Mouse (Mus musculus): Measurements from ENCODE around the gene Ip6k3. TPM values are rescaled to one million over a fixed set of nuclear protein-coding genes. Genes with fewer than 3 reads are reported as not detected.

Gene Ip6k3
- polyA plus RNA-seq, 1 experiment from 2014 or later: 0.11 TPM

- Histone ChIP-seq H3K4me2 (no peak overlapping the region), H3K4me3 (ENCODE audit: low read depth, low read length) (no peak overlapping the region), H3K27me3 (replicated peaks; ENCODE audit: control insufficient read depth, insufficient read depth, low read length) (no peaks in the 10 kb centered on the region; the same call in 1 of the 2 replicates), H3K9me3 (ENCODE audit: control insufficient read depth, low read length) (no peaks in the 10 kb centered on the region), H3K27ac (ENCODE audit: low read depth, low read length) (0 out of 2 replicates have a peak overlapping the region, but pooled peaks have one; percentile 4), H3K36me3 (ENCODE audit: control insufficient read depth, insufficient read depth, low read length) (no peaks in the 10 kb centered on the region), H3K4me1 (replicated peaks; ENCODE audit: control insufficient read depth, insufficient read depth, low read length) (no peaks in the 10 kb centered on the region), H3K9ac (ENCODE audit: low read depth, low read length) (no peak overlapping the region)
- ATAC-seq (replicated peaks; ENCODE audit: low FRiP score): no peak
- DNase-seq (ENCODE audit: low spot score): no peak
- WGBS: 70% methylated on average over 11 of the region's 11 CpGs
Measured at GRCm38 (mm10) chr17:27169952-27170695, 2.5 kb upstream of the Ip6k3 start.

DNA sequence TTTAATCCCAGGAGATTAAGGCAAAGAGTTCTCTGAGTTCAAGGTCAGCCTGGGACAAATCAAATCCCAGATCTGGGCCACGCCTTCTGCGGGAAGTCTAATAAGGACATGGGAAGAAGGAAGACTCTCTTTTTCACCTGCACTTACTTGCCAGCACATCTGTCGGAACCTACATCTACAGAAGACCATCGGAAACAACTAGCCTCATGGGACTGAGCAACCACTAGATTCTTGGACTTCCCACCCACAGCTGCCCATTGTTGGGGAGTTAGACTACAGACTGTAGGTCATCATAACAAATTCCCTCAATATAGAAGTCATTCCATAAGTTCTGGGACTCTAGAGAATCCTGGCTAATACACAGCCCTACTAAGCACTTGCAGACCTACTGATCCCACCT lies 974 bp upstream of the Ip6k3 start:
- DNase-seq (ENCODE audit: low spot score): no peak
- H3K4me3 ChIP-seq (ENCODE audit: low read depth, low read length): no peak overlapping the region

DNA sequence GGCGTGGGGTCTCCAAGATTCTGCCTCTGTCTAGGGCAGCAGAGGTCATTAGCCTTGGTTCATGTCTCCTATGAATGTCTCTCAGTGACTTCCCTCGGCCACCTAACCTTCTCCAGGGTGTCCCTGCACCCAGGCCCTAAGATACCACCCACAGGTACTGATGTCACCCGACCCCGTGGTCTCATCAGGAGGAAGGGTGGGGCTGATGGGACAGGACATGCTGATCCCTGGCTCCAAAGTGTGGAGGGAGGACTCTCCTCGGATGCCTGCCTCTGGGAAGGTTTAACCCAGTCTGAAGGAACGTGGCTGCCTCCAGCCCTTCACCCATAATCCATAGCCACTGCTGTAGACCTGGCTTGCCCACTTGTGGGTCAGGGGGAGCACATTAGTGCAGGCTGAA lies 694 bp downstream of the Ip6k3 start:
- 64% methylated on average over 6 of the region's 6 CpGs for WGBS
- DNase-seq (ENCODE audit: low spot score) (no peak), ATAC-seq (replicated peaks; ENCODE audit: low FRiP score) (no peak)
- H3K4me1 ChIP-seq (replicated peaks; ENCODE audit: control insufficient read depth, insufficient read depth, low read length): no peaks in the 10 kb centered on the region
- H3K27ac ChIP-seq (ENCODE audit: low read depth, low read length): no peak overlapping the region
- no peaks in the 10 kb centered on the region for H3K27me3 ChIP-seq (replicated peaks; ENCODE audit: control insufficient read depth, insufficient read depth, low read length)
- no peak overlapping the region for H3K4me2 ChIP-seq
- no peaks in the 10 kb centered on the region for H3K36me3 ChIP-seq (ENCODE audit: control insufficient read depth, insufficient read depth, low read length)
- H3K4me3 ChIP-seq (ENCODE audit: low read depth, low read length): no peak overlapping the region
- H3K9me3 ChIP-seq (ENCODE audit: control insufficient read depth, low read length): no peaks in the 10 kb centered on the region
- H3K9ac ChIP-seq (ENCODE audit: low read depth, low read length): no peak overlapping the region

More for the DNA sequence above, 974 bp upstream of the Ip6k3 start:
- no peaks in the 10 kb centered on the region for H3K36me3 ChIP-seq (ENCODE audit: control insufficient read depth, insufficient read depth, low read length)
- no peak overlapping the region for H3K4me2 ChIP-seq
- H3K27ac ChIP-seq (ENCODE audit: low read depth, low read length): no peak overlapping the region
- H3K9me3 ChIP-seq (ENCODE audit: control insufficient read depth, low read length): no peaks in the 10 kb centered on the region
- no peak for ATAC-seq (replicated peaks; ENCODE audit: low FRiP score)
- 87% methylated on average over 4 of the region's 4 CpGs for WGBS
- H3K9ac ChIP-seq (ENCODE audit: low read depth, low read length): no peak overlapping the region
- H3K4me1 ChIP-seq (replicated peaks; ENCODE audit: control insufficient read depth, insufficient read depth, low read length): no peaks in the 10 kb centered on the region
- no peaks in the 10 kb centered on the region; the same call in 1 of the 2 replicates for H3K27me3 ChIP-seq (replicated peaks; ENCODE audit: control insufficient read depth, insufficient read depth, low read length)

DNA sequence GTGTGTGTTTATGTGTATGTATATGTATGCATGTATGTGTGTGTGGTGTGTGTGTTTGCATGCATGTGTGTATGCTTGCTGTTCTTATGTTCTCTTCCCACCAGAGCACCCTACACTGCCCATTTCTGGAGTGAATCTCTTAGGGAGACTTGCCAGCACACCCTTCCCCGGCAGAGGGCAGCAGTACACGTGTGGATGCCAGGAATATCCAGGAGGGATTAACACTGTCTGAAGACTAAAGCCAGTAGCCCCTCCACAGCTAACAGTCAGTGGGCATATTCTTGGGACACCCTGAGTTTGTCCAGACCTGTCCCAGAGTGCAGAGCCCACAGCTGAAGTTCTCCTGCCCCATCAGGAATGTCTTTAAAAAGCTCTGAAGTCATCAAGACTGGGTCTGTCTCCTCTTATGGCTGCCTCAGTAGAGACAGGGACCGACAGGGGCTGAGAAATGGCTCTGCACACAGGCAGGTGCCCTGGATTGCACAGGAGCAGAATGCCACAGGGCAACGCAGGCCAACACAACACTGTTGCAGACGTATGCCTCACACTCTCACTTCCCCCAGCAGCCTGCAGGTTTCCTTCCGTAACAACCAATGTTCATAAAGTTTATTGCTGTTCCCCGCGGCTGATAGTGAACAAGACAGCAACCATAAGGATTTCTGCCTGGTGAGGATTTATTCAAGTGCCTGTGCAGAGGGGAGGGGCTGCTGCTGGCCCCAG lies 2.4 kb downstream of the Ip6k3 start:
- Histone ChIP-seq H3K4me3 (ENCODE audit: low read depth, low read length) (no peak overlapping the region), H3K27ac (ENCODE audit: low read depth, low read length) (no peak overlapping the region), H3K4me2 (no peak overlapping the region), H3K9me3 (ENCODE audit: control insufficient read depth, low read length) (no peaks in the 10 kb centered on the region), H3K27me3 (replicated peaks; ENCODE audit: control insufficient read depth, insufficient read depth, low read length) (no peaks in the 10 kb centered on the region), H3K9ac (ENCODE audit: low read depth, low read length) (no peak overlapping the region), H3K36me3 (ENCODE audit: control insufficient read depth, insufficient read depth, low read length) (no peaks in the 10 kb centered on the region), H3K4me1 (replicated peaks; ENCODE audit: control insufficient read depth, insufficient read depth, low read length) (no peaks in the 10 kb centered on the region)
- DNase-seq (ENCODE audit: low spot score) (no peak), ATAC-seq (replicated peaks; ENCODE audit: low FRiP score) (no peak)
- WGBS: 59% methylated on average over 8 of the region's 8 CpGs

GRCm38 (mm10) chr17:27160905-27161304 lies 6.7 kb downstream of the Ip6k3 start:
- ATAC-seq (replicated peaks; ENCODE audit: low FRiP score) (no peak), DNase-seq (ENCODE audit: low spot score) (no peak)
- Histone ChIP-seq H3K27ac (ENCODE audit: low read depth, low read length) (no peak overlapping the region), H3K36me3 (ENCODE audit: control insufficient read depth, insufficient read depth, low read length) (no peaks in the 10 kb centered on the region), H3K9ac (ENCODE audit: low read depth, low read length) (no peak overlapping the region), H3K27me3 (replicated peaks; ENCODE audit: control insufficient read depth, insufficient read depth, low read length) (no peaks in the 10 kb centered on the region), H3K4me2 (no peak overlapping the region), H3K9me3 (ENCODE audit: control insufficient read depth, low read length) (no peaks in the 10 kb centered on the region), H3K4me1 (replicated peaks; ENCODE audit: control insufficient read depth, insufficient read depth, low read length) (no peaks in the 10 kb centered on the region; the same call in 1 of the 2 replicates), H3K4me3 (ENCODE audit: low read depth, low read length) (no peak overlapping the region)
- WGBS: 77% methylated on average over 4 of the region's 4 CpGs

DNA sequence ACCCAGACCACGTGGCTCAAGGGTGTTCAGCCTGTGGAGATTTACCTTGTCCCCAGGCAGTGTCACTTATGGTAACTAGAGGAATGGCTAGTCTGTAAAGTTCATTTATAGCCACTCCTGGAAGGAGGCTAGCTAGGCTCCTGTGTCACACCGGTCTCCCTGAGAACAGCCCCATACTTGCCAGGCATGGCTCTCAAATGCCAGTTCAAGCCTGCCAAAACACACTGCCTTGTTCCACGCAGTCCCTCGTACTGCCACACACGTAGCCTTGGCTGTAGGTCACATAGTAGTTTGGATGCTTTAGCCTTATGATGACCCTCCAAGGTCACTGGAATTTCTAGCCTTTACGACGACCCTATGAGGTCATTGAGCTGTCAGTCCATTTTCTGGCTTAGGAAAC lies 8.4 kb downstream of the Ip6k3 start:
- H3K27me3 ChIP-seq (replicated peaks; ENCODE audit: control insufficient read depth, insufficient read depth, low read length): no peaks in the 10 kb centered on the region
- WGBS: 68% methylated on average over 7 of the region's 7 CpGs
- no peak overlapping the region for H3K9ac ChIP-seq (ENCODE audit: low read depth, low read length)
- no peaks in the 10 kb centered on the region for H3K36me3 ChIP-seq (ENCODE audit: control insufficient read depth, insufficient read depth, low read length)
- DNase-seq (ENCODE audit: low spot score) (no peak), ATAC-seq (replicated peaks; ENCODE audit: low FRiP score) (no peak)
- no peak overlapping the region for H3K4me2 ChIP-seq
- peaks cover 5% of the 10 kb centered on the region; the same call in 1 of the 2 replicates for H3K4me1 ChIP-seq (replicated peaks; ENCODE audit: control insufficient read depth, insufficient read depth, low read length)
- no peak overlapping the region for H3K4me3 ChIP-seq (ENCODE audit: low read depth, low read length)
- no peak overlapping the region for H3K27ac ChIP-seq (ENCODE audit: low read depth, low read length)
- H3K9me3 ChIP-seq (ENCODE audit: control insufficient read depth, low read length): no peaks in the 10 kb centered on the region

- WGBS: 85% methylated on average over 6 of the region's 6 CpGs
- Histone ChIP-seq H3K27me3 (replicated peaks; ENCODE audit: control insufficient read depth, insufficient read depth, low read length) (no peaks in the 10 kb centered on the region), H3K4me1 (replicated peaks; ENCODE audit: control insufficient read depth, insufficient read depth, low read length) (peaks cover 12% of the 10 kb centered on the region), H3K4me3 (ENCODE audit: low read depth, low read length) (no peak overlapping the region), H3K4me2 (no peak overlapping the region), H3K27ac (ENCODE audit: low read depth, low read length) (no peak overlapping the region), H3K36me3 (ENCODE audit: control insufficient read depth, insufficient read depth, low read length) (no peaks in the 10 kb centered on the region), H3K9me3 (ENCODE audit: control insufficient read depth, low read length) (no peaks in the 10 kb centered on the region), H3K9ac (ENCODE audit: low read depth, low read length) (no peak overlapping the region; the same call in 1 of the 2 replicates)
- ATAC-seq (replicated peaks; ENCODE audit: low FRiP score): no peak
- no peak for DNase-seq (ENCODE audit: low spot score)
Measured at GRCm38 (mm10) chr17:27158439-27158838, 9.2 kb downstream of the Ip6k3 start.

DNA sequence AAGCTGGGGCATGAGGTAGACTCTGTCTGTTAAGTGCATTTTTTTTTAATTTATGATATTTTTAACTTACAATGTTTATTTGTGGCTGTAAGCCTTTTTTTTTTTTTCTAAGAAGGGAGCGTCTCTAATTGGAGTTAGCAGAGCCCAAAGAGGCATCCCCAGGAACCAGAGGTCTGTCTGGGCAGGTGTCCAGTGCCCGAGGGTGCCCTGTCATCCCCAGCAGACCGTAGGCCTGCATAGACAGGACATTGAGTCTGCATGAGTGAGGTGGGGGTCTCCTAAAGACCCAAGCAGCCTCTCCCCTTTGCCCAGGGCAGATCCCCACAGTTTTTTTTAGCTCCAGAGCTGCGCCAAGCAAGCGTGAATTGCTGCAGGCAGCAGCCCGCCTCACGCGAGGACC lies 11.8 kb downstream of the Ip6k3 start:
- H3K27ac ChIP-seq (ENCODE audit: low read depth, low read length): no peak overlapping the region
- H3K27me3 ChIP-seq (replicated peaks; ENCODE audit: control insufficient read depth, insufficient read depth, low read length): no peaks in the 10 kb centered on the region
- H3K4me1 ChIP-seq (replicated peaks; ENCODE audit: control insufficient read depth, insufficient read depth, low read length): peaks cover 32% of the 10 kb centered on the region
- no peak overlapping the region for H3K9ac ChIP-seq (ENCODE audit: low read depth, low read length)
- no peak overlapping the region for H3K4me3 ChIP-seq (ENCODE audit: low read depth, low read length)
- 83% methylated on average over 8 of the region's 8 CpGs for WGBS
- ATAC-seq (replicated peaks; ENCODE audit: low FRiP score) (no peak), DNase-seq (ENCODE audit: low spot score) (no peak)
- no peaks in the 10 kb centered on the region for H3K36me3 ChIP-seq (ENCODE audit: control insufficient read depth, insufficient read depth, low read length)
- H3K9me3 ChIP-seq (ENCODE audit: control insufficient read depth, low read length): no peaks in the 10 kb centered on the region
- no peak overlapping the region for H3K4me2 ChIP-seq

DNA sequence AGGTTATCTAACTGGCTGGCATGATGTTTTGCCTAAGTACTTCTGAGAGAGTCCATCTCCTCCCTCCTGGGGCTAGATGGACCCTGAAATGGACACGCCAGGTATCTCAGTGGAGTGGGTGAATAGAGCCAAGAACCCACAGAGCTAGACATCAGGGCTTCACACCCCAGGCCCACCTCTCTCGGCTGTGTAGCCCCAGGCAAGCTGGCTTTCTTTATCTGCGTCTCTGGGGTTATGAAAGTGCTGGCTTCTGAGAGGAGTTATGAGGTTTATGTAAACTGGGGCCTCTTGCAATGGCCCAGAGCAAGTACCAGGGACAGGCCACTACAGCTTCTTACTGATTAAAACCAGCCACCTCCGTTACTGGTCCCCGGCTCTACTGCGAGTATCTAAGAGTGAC lies 12.7 kb downstream of the Ip6k3 start:
- Histone ChIP-seq H3K27ac (ENCODE audit: low read depth, low read length) (no peak overlapping the region), H3K4me3 (ENCODE audit: low read depth, low read length) (no peak overlapping the region), H3K4me1 (replicated peaks; ENCODE audit: control insufficient read depth, insufficient read depth, low read length) (peaks cover 35% of the 10 kb centered on the region), H3K9me3 (ENCODE audit: control insufficient read depth, low read length) (no peaks in the 10 kb centered on the region), H3K36me3 (ENCODE audit: control insufficient read depth, insufficient read depth, low read length) (no peaks in the 10 kb centered on the region), H3K9ac (ENCODE audit: low read depth, low read length) (no peak overlapping the region), H3K4me2 (no peak overlapping the region), H3K27me3 (replicated peaks; ENCODE audit: control insufficient read depth, insufficient read depth, low read length) (no peaks in the 10 kb centered on the region)
- ATAC-seq (replicated peaks; ENCODE audit: low FRiP score) (no peak), DNase-seq (ENCODE audit: low spot score) (no peak)
- 70% methylated on average over 6 of the region's 6 CpGs for WGBS

Data from liver, embryonic 11.5 days (tissue).